19 mouse cellular contexts compared by ENCODE assay signal in genomic region chr17:56112743-56113142, GRCm38 (mm10). TPM values are rescaled to one million over a fixed set of nuclear protein-coding genes. Genes with fewer than 3 reads are reported as not detected.
"Had no signal": no experiment of that assay in that cellular context is flagged by ENCODE, and none has a peak within 500 bp of the region (broad histone marks: within the 10 kb centered on the region; RNA-seq: fewer than 3 reads in every experiment).

No protein-coding gene starts in this region.

- H3K9me3 ChIP-seq: limb, embryonic 13.5 days; liver, embryonic 12.5 days; lung, embryonic 15.5 days; midbrain, embryonic 10.5 days had no signal

- H3K36me3 ChIP-seq: liver, embryonic 12.5 days; lung, embryonic 15.5 days; midbrain, embryonic 10.5 days had no signal

- DNase-seq: kidney, postnatal 10 days; kidney, postnatal 4 days; left cerebral cortex, postnatal 4 days; midbrain, embryonic 14.5 days; retina, postnatal 1 day; right cerebral cortex, postnatal 4 days; spleen, adult 18-20 months; thymus, adult 18-20 months; thymus, postnatal 14 days had no signal

- H3K4me3 ChIP-seq: layer of hippocampus, adult 2 months; limb, embryonic 13.5 days; liver, embryonic 12.5 days; lung, embryonic 15.5 days; midbrain, embryonic 10.5 days; myocyte had no signal

- H3K4me2 ChIP-seq: limb, embryonic 13.5 days; liver, embryonic 12.5 days; lung, embryonic 15.5 days had no signal

- H3K27ac ChIP-seq: layer of hippocampus, adult 2 months; limb, embryonic 13.5 days; liver, embryonic 12.5 days; lung, embryonic 15.5 days; midbrain, embryonic 10.5 days had no signal

- H3K9ac ChIP-seq: liver, embryonic 12.5 days; lung, embryonic 15.5 days had no signal

RNA-seq across cellular contexts. Expression of gene Plin5, which starts 4.7 kb away (rescaled TPM):
- polyA plus RNA-seq: limb, embryonic 13.5 days had no signal

RNA-seq across cellular contexts. Expression of gene Lrg1, which starts 9.1 kb away (rescaled TPM):
- total RNA-seq: layer of hippocampus, postnatal 10 days; left cerebral cortex, postnatal 4 days had no signal
- polyA plus RNA-seq: kidney, embryonic 14.5 days; midbrain, embryonic 10.5 days; neural tube, embryonic 11.5 days; stomach, embryonic 14.5 days had no signal
